Comparison of ENCODE assay signal across 8 mouse cellular contexts in genomic region chr10:37357304-37358060, GRCm38 (mm10).
DNase-seq lines count a peak whose midpoint lies in the region; ATAC-seq and TF ChIP-seq lines count a peak whose summit lies in the region.
"Had no signal": no experiment of that assay in that cellular context is flagged by ENCODE, and none has a peak within 500 bp of the region (broad histone marks: within the 10 kb centered on the region; RNA-seq: fewer than 3 reads in every experiment).

No protein-coding gene starts in this region.

- no peaks in the 10 kb centered on the region for H3K9me3 ChIP-seq in lung, postnatal 0 days (ENCODE audit: low read length)
- H3K9me3 ChIP-seq in embryonic facial prominence, embryonic 14.5 days (ENCODE audit: control insufficient read depth, low read length) = no peaks in the 10 kb centered on the region
- no peaks in the 10 kb centered on the region for H3K9me3 ChIP-seq in midbrain, embryonic 15.5 days
- H3K9me3 ChIP-seq: liver, embryonic 13.5 days had no signal

- no peaks in the 10 kb centered on the region for H3K4me1 ChIP-seq in lung, postnatal 0 days (ENCODE audit: insufficient read depth, low read depth, low read length)
- H3K4me1 ChIP-seq in lung, adult 2 months (ENCODE audit: control insufficient read depth, insufficient read depth, low read length) = no peaks in the 10 kb centered on the region; the same call in 1 of the 2 replicates
- H3K4me1 ChIP-seq in embryonic facial prominence, embryonic 14.5 days (ENCODE audit: control insufficient read depth, insufficient read depth, low read length) = peaks cover 10% of the 10 kb centered on the region
- peaks cover 17% of the 10 kb centered on the region for H3K4me1 ChIP-seq in midbrain, embryonic 15.5 days
- H3K4me1 ChIP-seq: liver, embryonic 13.5 days had no signal

- no peak for TF ChIP-seq EP300 in lung, postnatal 0 days (IDR thresholded peaks at IDR 0.05)

- peak; percentile 73 for DNase-seq in lung, postnatal 0 days (ENCODE audit: low spot score)
- DNase-seq in lung, adult 2 months = no peak
- DNase-seq in embryonic facial prominence, embryonic 14.5 days (ENCODE audit: low spot score) = peak; percentile 75
- DNase-seq in kidney, postnatal 14 days = peak; percentile 10
- no peak for DNase-seq in testis, postnatal 10 days (ENCODE audit: low spot score)
- no peak for DNase-seq in spleen, postnatal 14 days (ENCODE audit: low spot score in 2 of 2)
- DNase-seq: liver, embryonic 13.5 days had no signal

- 0 out of 2 replicates have a peak, but pooled peaks have one; percentile 35 for TF ChIP-seq CTCF in lung, postnatal 0 days (IDR thresholded peaks at IDR 0.05)
- no peak for TF ChIP-seq CTCF in lung, adult 2 months (IDR thresholded peaks at IDR 0.05; ENCODE audit: insufficient read depth, low read length)

- 21% methylated on average over 6 of the region's 6 CpGs for WGBS in lung, postnatal 0 days
- WGBS in lung, adult 2 months = 41% methylated on average over 6 of the region's 6 CpGs
- WGBS in embryonic facial prominence, embryonic 14.5 days = 45% methylated on average over 6 of the region's 6 CpGs
- 43% methylated on average over 6 of the region's 6 CpGs for WGBS in midbrain, embryonic 15.5 days

- no peaks in the 10 kb centered on the region for H3K27me3 ChIP-seq in lung, postnatal 0 days (replicated peaks; ENCODE audit: insufficient read depth, low read length)
- no peaks in the 10 kb centered on the region for H3K27me3 ChIP-seq in embryonic facial prominence, embryonic 14.5 days (replicated peaks; ENCODE audit: control insufficient read depth, insufficient read depth, low read length)
- no peaks in the 10 kb centered on the region for H3K27me3 ChIP-seq in midbrain, embryonic 15.5 days (replicated peaks)
- H3K27me3 ChIP-seq: liver, embryonic 13.5 days had no signal

- H3K4me2 ChIP-seq in lung, postnatal 0 days (replicated peaks; ENCODE audit: low read depth, low read length) = no peak overlapping the region
- no peak overlapping the region for H3K4me2 ChIP-seq in embryonic facial prominence, embryonic 14.5 days (ENCODE audit: low read depth, low read length)
- no peak overlapping the region for H3K4me2 ChIP-seq in midbrain, embryonic 15.5 days
- H3K4me2 ChIP-seq: liver, embryonic 13.5 days had no signal

- no peak overlapping the region for H3K9ac ChIP-seq in lung, postnatal 0 days (replicated peaks; ENCODE audit: low read depth)
- no peak overlapping the region for H3K9ac ChIP-seq in embryonic facial prominence, embryonic 14.5 days (ENCODE audit: low read depth, low read length)
- H3K9ac ChIP-seq in midbrain, embryonic 15.5 days = no peak overlapping the region
- H3K9ac ChIP-seq: liver, embryonic 13.5 days had no signal

- H3K36me3 ChIP-seq in lung, postnatal 0 days (ENCODE audit: insufficient read depth, low read length) = no peaks in the 10 kb centered on the region
- no peaks in the 10 kb centered on the region for H3K36me3 ChIP-seq in embryonic facial prominence, embryonic 14.5 days (ENCODE audit: control insufficient read depth, insufficient read depth, low read length)
- H3K36me3 ChIP-seq in midbrain, embryonic 15.5 days (replicated peaks) = no peaks in the 10 kb centered on the region
- H3K36me3 ChIP-seq: liver, embryonic 13.5 days had no signal

- H3K27ac ChIP-seq in lung, postnatal 0 days (ENCODE audit: low read length) = no peak overlapping the region
- H3K27ac ChIP-seq in embryonic facial prominence, embryonic 14.5 days (replicated peaks; ENCODE audit: low read depth, low read length) = peak overlapping the region; percentile 40
- peak overlapping the region; percentile 35 for H3K27ac ChIP-seq in midbrain, embryonic 15.5 days
- H3K27ac ChIP-seq: liver, embryonic 13.5 days had no signal

- no peak for TF ChIP-seq POLR2A in lung, adult 2 months (IDR thresholded peaks at IDR 0.05; ENCODE audit: borderline replicate concordance, extremely low read depth, low read depth, low read length)

- peak; percentile 73 for ATAC-seq in lung, postnatal 0 days
- ATAC-seq in embryonic facial prominence, embryonic 14.5 days (ENCODE audit: low read depth) = peak; percentile 62; the same call in 1 of the 2 replicates
- peak; percentile 96 for ATAC-seq in midbrain, embryonic 15.5 days (replicated peaks)

- H3K4me3 ChIP-seq in lung, postnatal 0 days (ENCODE audit: low read depth, low read length) = no peak overlapping the region
- no peak overlapping the region for H3K4me3 ChIP-seq in lung, adult 2 months (replicated peaks; ENCODE audit: extremely low read depth, low read depth, low read length)
- no peak overlapping the region for H3K4me3 ChIP-seq in embryonic facial prominence, embryonic 14.5 days (ENCODE audit: low read depth, low read length)
- H3K4me3 ChIP-seq in midbrain, embryonic 15.5 days = no peak overlapping the region
- H3K4me3 ChIP-seq: liver, embryonic 13.5 days had no signal

Comparison
In these comparisons a context has a peak if more than half of its experiments do, and no peak if none do; other contexts are left out.
1. DNase-seq: peak in lung, postnatal 0 days (single experiment), embryonic facial prominence, embryonic 14.5 days (single experiment) and kidney, postnatal 14 days (single experiment); none in lung, adult 2 months (single experiment), testis, postnatal 10 days (single experiment) and spleen, postnatal 14 days (0 of 2).
2. Peak in every context shown above with its lines, with median percentiles within 50 percentile points of each other: ATAC-seq.